8 mouse cellular contexts compared by ENCODE assay signal in the genomic region with DNA sequence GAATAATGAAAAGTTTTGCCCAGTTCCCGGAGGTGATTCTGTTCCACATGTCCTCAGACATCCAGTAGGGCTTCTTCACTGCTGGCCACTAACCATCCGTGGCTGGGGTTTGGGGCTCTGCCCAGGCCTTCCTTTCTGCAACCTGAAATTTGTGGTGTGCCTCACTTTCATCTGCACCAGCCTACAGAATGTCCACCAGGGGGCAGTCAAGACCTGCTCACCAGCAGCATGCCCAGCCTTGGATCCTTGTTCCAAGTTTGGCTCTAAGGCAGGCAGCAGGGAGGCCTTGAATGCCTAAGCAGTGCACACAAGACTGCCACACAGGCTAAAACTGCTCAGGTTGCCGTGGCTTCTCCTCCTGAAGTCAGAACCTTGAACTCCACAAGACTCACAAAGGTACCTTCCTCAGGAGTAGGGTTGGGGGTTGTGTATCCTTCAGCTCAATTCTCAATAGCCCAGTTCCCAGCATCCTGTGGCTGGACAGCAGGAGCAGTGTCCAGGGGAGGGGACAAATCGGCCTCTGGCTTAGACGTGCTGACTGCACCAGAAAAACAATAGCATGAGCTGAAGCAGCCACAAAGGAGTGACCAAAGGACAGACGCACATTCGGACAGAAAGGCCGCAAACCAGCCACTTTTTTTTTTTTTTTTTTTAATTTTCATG. TPM values are rescaled to one million over a fixed set of nuclear protein-coding genes. Genes with fewer than 3 reads are reported as not detected.
A peak's percentile ranks its signal among the peaks of the same experiment; 100 is the strongest.
DNase-seq lines count a peak whose midpoint lies in the region; ATAC-seq and TF ChIP-seq lines count a peak whose summit lies in the region.

No protein-coding gene starts in this region.

- no peak overlapping the region for H3K4me2 ChIP-seq in kidney, embryonic 14.5 days (replicated peaks; ENCODE audit: low read depth, low read length)
- H3K4me2 ChIP-seq in limb, embryonic 14.5 days (replicated peaks; ENCODE audit: low read depth, low read length, severe bottlenecking), result peak overlapping the region; percentile 10; the same call in 1 of the 2 replicates
- H3K4me2 ChIP-seq in midbrain, postnatal 0 days (ENCODE audit: low read depth, low read length, poor library complexity, severe bottlenecking), result no peak overlapping the region

- peaks cover 6% of the 10 kb centered on the region; the same call in 1 of the 2 replicates for H3K36me3 ChIP-seq in heart, embryonic 10.5 days
- 0 out of 2 replicates have a peak, but pooled peaks cover 2% of the 10 kb centered on the region for H3K36me3 ChIP-seq in kidney, embryonic 14.5 days (ENCODE audit: control insufficient read depth, insufficient read depth, low read length)
- H3K36me3 ChIP-seq in limb, embryonic 14.5 days (ENCODE audit: control insufficient read depth, insufficient read depth, low read length), result peaks cover 8% of the 10 kb centered on the region; the same call in 1 of the 2 replicates
- peaks cover 7% of the 10 kb centered on the region; the same call in 1 of the 2 replicates for H3K36me3 ChIP-seq in midbrain, postnatal 0 days (ENCODE audit: insufficient read depth, low read length)

- TF ChIP-seq CTCF in bone marrow macrophage, adult 2 months (IDR thresholded peaks at IDR 0.05; ENCODE audit: low read depth, low read length), result peak; percentile 82
- peak; percentile 93 for TF ChIP-seq CTCF in embryonic fibroblast, embryonic 13.5 days (IDR thresholded peaks at IDR 0.05; ENCODE audit: borderline replicate concordance, insufficient read depth, low read length)
- peak; percentile 100 for TF ChIP-seq CTCF in midbrain, postnatal 0 days (IDR thresholded peaks at IDR 0.05)

- H3K9ac ChIP-seq in kidney, embryonic 14.5 days (ENCODE audit: low read depth, low read length), result no peak overlapping the region
- peak overlapping the region; percentile 31; the same call in 1 of the 2 replicates for H3K9ac ChIP-seq in limb, embryonic 14.5 days (ENCODE audit: low read depth, low read length, severe bottlenecking)
- H3K9ac ChIP-seq in midbrain, postnatal 0 days (replicated peaks; ENCODE audit: low read length, poor library complexity, severe bottlenecking), result no peak overlapping the region

- no peak for TF ChIP-seq POLR2A in bone marrow macrophage, adult 2 months (IDR thresholded peaks at IDR 0.05; ENCODE audit: borderline replicate concordance, low read depth, low read length)
- 0 out of 2 replicates have a peak, but pooled peaks have one; percentile 29 for TF ChIP-seq POLR2A in embryonic fibroblast, embryonic 13.5 days (IDR thresholded peaks at IDR 0.05; ENCODE audit: low read depth, low read length)
- TF ChIP-seq POLR2A in limb, embryonic 14.5 days (IDR thresholded peaks at IDR 0.05; ENCODE audit: borderline replicate concordance, extremely low read depth, insufficient read depth, insufficient read length), result no peak

- no peak overlapping the region for H3K27ac ChIP-seq in bone marrow macrophage, adult 2 months (ENCODE audit: insufficient read depth, low read depth, low read length)
- 0 out of 2 replicates have a peak overlapping the region, but pooled peaks have one; percentile 10 for H3K27ac ChIP-seq in embryonic fibroblast, embryonic 13.5 days (ENCODE audit: insufficient read depth, low read length)
- H3K27ac ChIP-seq in heart, embryonic 10.5 days, result peak overlapping the region; percentile 54
- H3K27ac ChIP-seq in kidney, embryonic 14.5 days (ENCODE audit: low read depth, low read length), result no peak overlapping the region
- H3K27ac ChIP-seq in limb, embryonic 14.5 days (replicated peaks; ENCODE audit: low read depth, low read length), result 0 out of 2 replicates have a peak overlapping the region, but pooled peaks have one; percentile 50
- 0 out of 2 replicates have a peak overlapping the region, but pooled peaks have one; percentile 47 for H3K27ac ChIP-seq in midbrain, postnatal 0 days (ENCODE audit: low read depth, low read length)

- 43% methylated on average over 8 of the region's 8 CpGs for WGBS in heart, embryonic 10.5 days
- WGBS in kidney, embryonic 14.5 days, result 42% methylated on average over 8 of the region's 8 CpGs
- 41% methylated on average over 8 of the region's 8 CpGs for WGBS in limb, embryonic 14.5 days
- 28% methylated on average over 8 of the region's 8 CpGs for WGBS in midbrain, postnatal 0 days

- H3K9me3 ChIP-seq in heart, embryonic 10.5 days, result no peaks in the 10 kb centered on the region
- H3K9me3 ChIP-seq in kidney, embryonic 14.5 days (ENCODE audit: control insufficient read depth, low read length), result no peaks in the 10 kb centered on the region
- H3K9me3 ChIP-seq in limb, embryonic 14.5 days (ENCODE audit: control insufficient read depth, low read length), result no peaks in the 10 kb centered on the region
- no peaks in the 10 kb centered on the region for H3K9me3 ChIP-seq in midbrain, postnatal 0 days (ENCODE audit: low read length)

- peak; percentile 89 for DNase-seq in B cell, adult 2 months
- DNase-seq in heart, embryonic 10.5 days (ENCODE audit: low spot score), result peak; percentile 93
- peak; percentile 93 for DNase-seq in limb, embryonic 14.5 days (ENCODE audit: low spot score)
- DNase-seq in midbrain, postnatal 0 days (ENCODE audit: low spot score), result peak; percentile 94
- peak; percentile 67 to 84 for DNase-seq in spleen, postnatal 10 days (ENCODE audit: low spot score in 2 of 2)

- H3K27me3 ChIP-seq in heart, embryonic 10.5 days (ENCODE audit: insufficient read depth, poor library complexity, severe bottlenecking), result no peaks in the 10 kb centered on the region
- no peaks in the 10 kb centered on the region for H3K27me3 ChIP-seq in kidney, embryonic 14.5 days (ENCODE audit: control insufficient read depth, insufficient read depth, low read length)
- H3K27me3 ChIP-seq in limb, embryonic 14.5 days (ENCODE audit: control insufficient read depth, insufficient read depth, low read length), result no peaks in the 10 kb centered on the region
- H3K27me3 ChIP-seq in midbrain, postnatal 0 days (ENCODE audit: insufficient read depth, low read length), result no peaks in the 10 kb centered on the region

- peaks cover 13% of the 10 kb centered on the region for H3K4me1 ChIP-seq in bone marrow macrophage, adult 2 months (ENCODE audit: control insufficient read depth, insufficient read depth, low read length)
- H3K4me1 ChIP-seq in embryonic fibroblast, embryonic 13.5 days (ENCODE audit: control insufficient read depth, insufficient read depth, low read length), result no peaks in the 10 kb centered on the region
- H3K4me1 ChIP-seq in heart, embryonic 10.5 days, result peaks cover 33% of the 10 kb centered on the region
- no peaks in the 10 kb centered on the region for H3K4me1 ChIP-seq in kidney, embryonic 14.5 days (ENCODE audit: control insufficient read depth, insufficient read depth, low read length)
- H3K4me1 ChIP-seq in limb, embryonic 14.5 days (ENCODE audit: control insufficient read depth, insufficient read depth, low read length), result peaks cover 4% of the 10 kb centered on the region; the same call in 1 of the 2 replicates
- H3K4me1 ChIP-seq in midbrain, postnatal 0 days (ENCODE audit: insufficient read depth, low read length), result no peaks in the 10 kb centered on the region

- ATAC-seq in kidney, embryonic 14.5 days (ENCODE audit: low FRiP score, low TSS enrichment), result peak; percentile 73
- ATAC-seq in limb, embryonic 14.5 days (ENCODE audit: low FRiP score, low read depth), result peak; percentile 83
- peak; percentile 79 for ATAC-seq in midbrain, postnatal 0 days (ENCODE audit: low FRiP score)

- no peak overlapping the region for H3K4me3 ChIP-seq in bone marrow macrophage, adult 2 months (ENCODE audit: insufficient read depth, low read length)
- H3K4me3 ChIP-seq in embryonic fibroblast, embryonic 13.5 days (ENCODE audit: insufficient read depth, low read length), result no peak overlapping the region
- H3K4me3 ChIP-seq in heart, embryonic 10.5 days, result no peak overlapping the region
- no peak overlapping the region for H3K4me3 ChIP-seq in kidney, embryonic 14.5 days (ENCODE audit: low read length)
- no peak overlapping the region for H3K4me3 ChIP-seq in limb, embryonic 14.5 days (replicated peaks; ENCODE audit: low read length)
- no peak overlapping the region for H3K4me3 ChIP-seq in midbrain, postnatal 0 days (ENCODE audit: low read depth, low read length)

RNA-seq across cellular contexts. Expression of a gene that starts 9.0 kb away (rescaled TPM):
- 2.5 and 4.5 TPM in 2 replicates for polyA plus RNA-seq in bone marrow macrophage, adult 2 months (2012; ENCODE audit: insufficient read depth, insufficient read length, missing spikeins)
- polyA plus RNA-seq in embryonic fibroblast, embryonic 13.5 days (2011; ENCODE audit: insufficient read length, low read depth, missing spikeins), result 3.9 and 5.0 TPM in 2 replicates
- polyA plus RNA-seq in heart, embryonic 10.5 days (2016; fragmentation: Nextera tagmentation; extraction: Ambion mirVana), result 3.6 and 4.6 TPM in 2 replicates
- polyA plus RNA-seq in kidney, embryonic 14.5 days (2014; fragmentation: Nextera tagmentation; extraction: Ambion mirVana), result 5.8 and 6.9 TPM in 2 replicates
- polyA plus RNA-seq in limb, embryonic 14.5 days (2012; rRNA removed), result 6.5 and 7.9 TPM in 2 replicates
- 4.5 and 4.7 TPM in 2 replicates for polyA plus RNA-seq in limb, embryonic 14.5 days (2014; fragmentation: Nextera tagmentation; extraction: Ambion mirVana)
- total RNA-seq in midbrain, postnatal 0 days (2014; rRNA removed), result 3.3 and 8.5 TPM in 2 replicates
- 8.6 and 8.9 TPM in 2 replicates for polyA plus RNA-seq in midbrain, postnatal 0 days (2015; fragmentation: Nextera tagmentation; extraction: Ambion mirVana)

RNA-seq across cellular contexts. Expression of a gene that starts 9.2 kb away (rescaled TPM):
- polyA plus RNA-seq in bone marrow macrophage, adult 2 months (2012; ENCODE audit: insufficient read depth, insufficient read length, missing spikeins), result 95.7 and 97.9 TPM in 2 replicates
- polyA plus RNA-seq in embryonic fibroblast, embryonic 13.5 days (2011; ENCODE audit: insufficient read length, low read depth, missing spikeins), result 148 and 162 TPM in 2 replicates
- 144 and 165 TPM in 2 replicates for polyA plus RNA-seq in heart, embryonic 10.5 days (2016; fragmentation: Nextera tagmentation; extraction: Ambion mirVana)
- polyA plus RNA-seq in kidney, embryonic 14.5 days (2014; fragmentation: Nextera tagmentation; extraction: Ambion mirVana), result 167 and 180 TPM in 2 replicates
- polyA plus RNA-seq in limb, embryonic 14.5 days (2012; rRNA removed), result 121 and 129 TPM in 2 replicates
- polyA plus RNA-seq in limb, embryonic 14.5 days (2014; fragmentation: Nextera tagmentation; extraction: Ambion mirVana), result 173 and 175 TPM in 2 replicates
- 91.4 and 104 TPM in 2 replicates for total RNA-seq in midbrain, postnatal 0 days (2014; rRNA removed)
- polyA plus RNA-seq in midbrain, postnatal 0 days (2015; fragmentation: Nextera tagmentation; extraction: Ambion mirVana), result 132 and 133 TPM in 2 replicates

RNA-seq across cellular contexts. Expression of a gene that starts 28.6 kb away (rescaled TPM):
- 6.1 and 6.5 TPM in 2 replicates for polyA plus RNA-seq in bone marrow macrophage, adult 2 months (2012; ENCODE audit: insufficient read depth, insufficient read length, missing spikeins)
- polyA plus RNA-seq in embryonic fibroblast, embryonic 13.5 days (2011; ENCODE audit: insufficient read length, low read depth, missing spikeins), result 5.1 and 6.3 TPM in 2 replicates
- polyA plus RNA-seq in heart, embryonic 10.5 days (2016; fragmentation: Nextera tagmentation; extraction: Ambion mirVana), result 17.3 and 19.4 TPM in 2 replicates
- polyA plus RNA-seq in kidney, embryonic 14.5 days (2014; fragmentation: Nextera tagmentation; extraction: Ambion mirVana), result 7.1 and 13.7 TPM in 2 replicates
- polyA plus RNA-seq in limb, embryonic 14.5 days (2012; rRNA removed), result 24.4 and 28.0 TPM in 2 replicates
- 6.7 and 9.0 TPM in 2 replicates for polyA plus RNA-seq in limb, embryonic 14.5 days (2014; fragmentation: Nextera tagmentation; extraction: Ambion mirVana)
- 12.2 and 14.0 TPM in 2 replicates for total RNA-seq in midbrain, postnatal 0 days (2014; rRNA removed)
- polyA plus RNA-seq in midbrain, postnatal 0 days (2015; fragmentation: Nextera tagmentation; extraction: Ambion mirVana), result 15.2 and 15.7 TPM in 2 replicates

RNA-seq across cellular contexts. Expression of a gene that starts 38.8 kb away (rescaled TPM):
- polyA plus RNA-seq in bone marrow macrophage, adult 2 months (2012; ENCODE audit: insufficient read depth, insufficient read length, missing spikeins), result not detected in 2 replicates
- 0.12 and 0.23 TPM in 2 replicates for polyA plus RNA-seq in embryonic fibroblast, embryonic 13.5 days (2011; ENCODE audit: insufficient read length, low read depth, missing spikeins)
- 0.41 and 0.57 TPM in 2 replicates for polyA plus RNA-seq in heart, embryonic 10.5 days (2016; fragmentation: Nextera tagmentation; extraction: Ambion mirVana)
- polyA plus RNA-seq in kidney, embryonic 14.5 days (2014; fragmentation: Nextera tagmentation; extraction: Ambion mirVana), result 1.8 and 3.1 TPM in 2 replicates
- 11.4 and 15.1 TPM in 2 replicates for polyA plus RNA-seq in limb, embryonic 14.5 days (2012; rRNA removed)
- polyA plus RNA-seq in limb, embryonic 14.5 days (2014; fragmentation: Nextera tagmentation; extraction: Ambion mirVana), result 9.9 and 10.6 TPM in 2 replicates
- 49.8 and 51.1 TPM in 2 replicates for total RNA-seq in midbrain, postnatal 0 days (2014; rRNA removed)
- polyA plus RNA-seq in midbrain, postnatal 0 days (2015; fragmentation: Nextera tagmentation; extraction: Ambion mirVana), result 21.1 and 21.7 TPM in 2 replicates

Comparison
In these comparisons a context has a peak if more than half of its experiments do, and no peak if none do; other contexts are left out.
1. H3K27ac ChIP-seq: peak in embryonic fibroblast, embryonic 13.5 days (single experiment), heart, embryonic 10.5 days (single experiment), limb, embryonic 14.5 days (single experiment) and midbrain, postnatal 0 days (single experiment); none in bone marrow macrophage, adult 2 months (single experiment) and kidney, embryonic 14.5 days (single experiment).
2. Peak in every context shown above with its lines, with median percentiles within 50 percentile points of each other: DNase-seq, CTCF ChIP-seq and ATAC-seq.